Mouse (Mus musculus): ENCODE measurements around the gene Fntb. TPM values are rescaled to one million over a fixed set of nuclear protein-coding genes. Genes with fewer than 3 reads are reported as not detected.
"Not testable (repeated sequence)": the region's sequence is repeated elsewhere in the genome, so short reads cannot be mapped to it uniquely, and the experiment has no call there.

Fntb gene
- polyA plus RNA-seq, 1 experiment from 2014 or later, result 39.9 TPM

- Histone ChIP-seq H3K9me3 (no peaks in the 10 kb centered on the region), H3K4me1 (replicated peaks) (no peaks in the 10 kb centered on the region), H3K27me3 (no peaks in the 10 kb centered on the region), H3K9ac (no peak overlapping the region), H3K36me3 (0 out of 2 replicates have a peak, but pooled peaks cover 3% of the 10 kb centered on the region), H3K4me2 (no peak overlapping the region), H3K4me3 (no peak overlapping the region), H3K27ac (replicated peaks) (no peak overlapping the region)
- no peak for ATAC-seq (ENCODE audit: low read depth)
- WGBS, result 88% methylated on average over 15 of the region's 15 CpGs
Measured at GRCm38 (mm10) chr12:76844346-76845061, 79.1 kb downstream of the Fntb start.

- H3K27me3 ChIP-seq, result no peaks in the 10 kb centered on the region
- no peak overlapping the region for H3K9ac ChIP-seq
- 93% methylated on average over 2 of the region's 2 CpGs for WGBS
- no peak overlapping the region for H3K27ac ChIP-seq (replicated peaks)
- no peaks in the 10 kb centered on the region; the same call in 1 of the 2 replicates for H3K9me3 ChIP-seq
- no peak overlapping the region for H3K4me2 ChIP-seq
- no peak overlapping the region for H3K4me3 ChIP-seq
- no peaks in the 10 kb centered on the region for H3K36me3 ChIP-seq
- no peak for ATAC-seq (ENCODE audit: low read depth)
- H3K4me1 ChIP-seq (replicated peaks), result 0 out of 2 replicates have a peak, but pooled peaks cover 7% of the 10 kb centered on the region
Measured at GRCm38 (mm10) chr12:76852419-76852818, 87.0 kb downstream of the Fntb start.

DNA sequence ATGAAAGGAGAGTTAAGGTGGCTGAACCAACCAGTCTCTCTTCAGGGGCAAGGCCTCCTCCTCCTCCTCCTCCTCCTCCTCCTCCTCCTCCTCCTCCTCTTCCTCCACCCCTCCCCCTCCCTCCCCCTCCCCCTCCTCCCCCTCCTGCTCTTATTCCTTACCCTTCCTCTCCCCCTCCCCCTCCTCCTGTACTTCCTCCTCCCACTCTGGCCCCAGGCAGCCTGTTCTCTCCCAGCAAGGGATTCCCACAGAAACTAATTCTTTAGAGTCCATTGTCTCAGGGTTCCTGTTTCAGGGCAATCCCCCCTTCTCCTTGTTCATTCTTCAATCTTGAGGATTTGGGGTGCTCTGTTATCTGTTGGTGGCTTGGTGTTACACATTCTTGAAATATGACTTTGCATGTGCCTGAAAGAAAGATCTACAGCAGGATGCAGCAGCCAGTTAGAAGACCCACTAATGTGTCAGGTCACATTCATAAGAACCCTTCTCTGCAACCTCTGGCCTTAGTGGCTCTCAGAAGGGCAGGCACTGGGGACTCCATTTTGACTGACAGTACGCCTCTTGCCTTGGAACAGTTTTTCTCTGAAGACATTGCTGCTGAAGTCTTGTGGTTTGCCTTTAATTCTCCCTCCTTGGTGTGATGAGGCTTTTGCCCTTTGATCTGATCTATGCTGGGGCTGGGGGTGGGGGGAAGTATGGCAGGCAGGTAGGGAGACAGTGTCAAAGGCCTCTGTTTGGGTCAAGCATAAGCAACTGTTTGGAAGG lies 88.2 kb downstream of the Fntb start:
- Histone ChIP-seq H3K4me1 (replicated peaks) (0 out of 2 replicates have a peak, but pooled peaks cover 7% of the 10 kb centered on the region), H3K4me2 (no peak overlapping the region), H3K27me3 (no peaks in the 10 kb centered on the region), H3K27ac (replicated peaks) (no peak overlapping the region; the same call in 1 of the 2 replicates), H3K4me3 (no peak overlapping the region), H3K9me3 (no peaks in the 10 kb centered on the region; the same call in 1 of the 2 replicates), H3K9ac (no peak overlapping the region), H3K36me3 (no peaks in the 10 kb centered on the region)
- WGBS, result 76% methylated on average over 1 of the region's 1 CpGs
- no peak for ATAC-seq (ENCODE audit: low read depth)

GRCm38 (mm10) chr12:76857087-76857486 lies 91.7 kb downstream of the Fntb start:
- Histone ChIP-seq H3K27me3 (no peaks in the 10 kb centered on the region), H3K4me1 (replicated peaks) (0 out of 2 replicates have a peak, but pooled peaks cover 7% of the 10 kb centered on the region), H3K9me3 (no peaks in the 10 kb centered on the region; the same call in 1 of the 2 replicates), H3K27ac (replicated peaks) (no peak overlapping the region; the same call in 1 of the 2 replicates), H3K4me3 (no peak overlapping the region), H3K9ac (no peak overlapping the region), H3K36me3 (no peaks in the 10 kb centered on the region), H3K4me2 (no peak overlapping the region)
- WGBS, result 52% methylated on average over 10 of the region's 10 CpGs
- ATAC-seq (ENCODE audit: low read depth), result peak; percentile 69; the same call in 1 of the 2 replicates

DNA sequence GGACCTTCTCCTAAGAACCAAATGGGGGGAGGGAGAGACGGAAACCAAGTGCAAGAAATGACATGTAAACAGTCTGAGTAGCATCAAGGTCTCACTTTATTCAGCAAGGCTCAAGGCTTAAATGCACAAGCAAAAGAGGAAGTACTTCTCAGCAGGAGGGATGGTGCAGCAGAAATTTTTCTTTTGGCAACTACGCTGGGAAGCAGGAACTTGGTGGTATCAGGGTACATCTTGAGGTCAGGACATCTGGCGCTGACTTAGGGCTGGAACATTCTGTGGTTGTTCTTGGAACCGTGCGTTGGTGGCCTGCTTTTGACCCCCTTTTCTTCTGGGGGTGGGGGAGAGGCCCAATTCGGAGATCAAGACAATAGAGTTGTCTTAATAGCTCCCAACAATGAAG lies 93.4 kb downstream of the Fntb start:
- ATAC-seq (ENCODE audit: low read depth), result not testable (repeated sequence)
- whole genome bisulfite sequencing, result 48% methylated on average over 6 of the region's 6 CpGs

GRCm38 (mm10) chr12:76863651-76864050 lies 98.3 kb downstream of the Fntb start:
- H3K36me3 ChIP-seq, result peaks cover 16% of the 10 kb centered on the region; the same call in 1 of the 2 replicates
- no peak for ATAC-seq (ENCODE audit: low read depth)
- WGBS, result 81% methylated on average over 11 of the region's 11 CpGs
- no peaks in the 10 kb centered on the region for H3K9me3 ChIP-seq
- H3K4me2 ChIP-seq, result no peak overlapping the region
- no peaks in the 10 kb centered on the region for H3K4me1 ChIP-seq (replicated peaks)
- no peaks in the 10 kb centered on the region for H3K27me3 ChIP-seq
- no peak overlapping the region for H3K9ac ChIP-seq
- H3K27ac ChIP-seq (replicated peaks), result no peak overlapping the region
- H3K4me3 ChIP-seq, result no peak overlapping the region

More for the DNA sequence above, 93.4 kb downstream of the Fntb start:
- not testable (repeated sequence) for H3K27ac ChIP-seq (replicated peaks); H3K4me3 ChIP-seq; H3K27me3 ChIP-seq; H3K4me1 ChIP-seq (replicated peaks); H3K9me3 ChIP-seq; H3K4me2 ChIP-seq; H3K9ac ChIP-seq
- peaks cover 15% of the 10 kb centered on the region; the same call in 1 of the 2 replicates for H3K36me3 ChIP-seq

DNA sequence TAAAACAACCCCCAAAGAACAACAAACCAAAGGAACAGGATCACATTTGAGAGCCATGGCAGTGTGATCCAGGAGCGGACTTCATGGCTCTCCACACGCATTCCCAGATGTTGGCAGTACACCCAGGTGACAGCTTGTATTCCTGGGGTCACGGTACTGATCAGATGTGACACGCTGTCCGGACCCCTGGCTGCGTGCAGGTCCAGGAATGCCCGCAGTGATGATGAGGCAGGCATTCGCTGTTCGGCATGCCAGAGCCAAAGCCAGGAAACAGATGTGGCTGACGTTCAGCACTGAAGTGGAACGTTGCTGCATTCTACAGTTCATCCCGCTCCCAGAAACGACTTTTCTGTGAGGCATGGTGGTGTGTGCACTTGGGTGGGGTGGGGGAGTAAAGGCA lies 99.9 kb downstream of the Fntb start:
- H3K4me1 ChIP-seq (replicated peaks), result no peaks in the 10 kb centered on the region
- no peaks in the 10 kb centered on the region for H3K9me3 ChIP-seq
- no peak for ATAC-seq (ENCODE audit: low read depth)
- no peak overlapping the region for H3K4me3 ChIP-seq
- WGBS, result 81% methylated on average over 13 of the region's 13 CpGs
- no peak overlapping the region for H3K27ac ChIP-seq (replicated peaks)
- H3K36me3 ChIP-seq, result peaks cover 16% of the 10 kb centered on the region; the same call in 1 of the 2 replicates
- no peak overlapping the region for H3K9ac ChIP-seq
- H3K27me3 ChIP-seq, result no peaks in the 10 kb centered on the region
- H3K4me2 ChIP-seq, result no peak overlapping the region

DNA sequence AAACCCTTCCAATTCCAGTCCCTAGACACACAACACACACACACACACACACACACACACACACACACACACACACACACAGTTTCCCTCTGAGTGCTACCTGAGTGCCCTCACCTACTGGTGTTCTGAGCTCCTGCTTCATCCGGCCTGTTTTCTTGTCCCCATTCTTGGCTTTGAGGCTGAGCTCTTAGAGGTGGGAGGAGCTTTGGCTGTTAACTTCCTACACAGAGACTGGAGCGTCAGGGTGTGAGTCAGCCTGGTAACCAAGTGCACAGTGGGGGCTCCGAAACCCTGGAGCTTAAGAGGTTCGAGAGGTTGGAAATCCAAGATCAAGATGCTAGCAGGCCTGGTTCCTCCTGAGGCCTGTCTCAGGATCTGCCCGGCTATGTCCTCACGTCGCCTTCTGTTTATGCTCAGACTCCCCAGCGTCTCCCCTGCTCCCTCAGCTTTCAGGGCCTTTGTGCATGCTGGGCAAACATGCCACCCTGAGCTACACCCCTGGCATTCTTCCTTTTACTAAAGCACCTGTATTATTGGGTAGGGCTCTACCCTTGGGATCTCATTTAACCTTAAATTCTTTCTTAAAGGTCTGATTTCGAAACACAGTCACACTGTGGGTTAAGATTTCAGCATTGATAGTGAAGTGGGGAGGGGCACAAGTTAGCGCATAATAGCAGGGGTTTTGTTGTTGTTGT lies 102.3 kb downstream of the Fntb start:
- Histone ChIP-seq H3K4me2 (no peak overlapping the region), H3K4me1 (replicated peaks) (no peaks in the 10 kb centered on the region), H3K27me3 (no peaks in the 10 kb centered on the region), H3K9me3 (no peaks in the 10 kb centered on the region), H3K4me3 (no peak overlapping the region), H3K36me3 (peaks cover 12% of the 10 kb centered on the region; the same call in 1 of the 2 replicates), H3K9ac (no peak overlapping the region), H3K27ac (replicated peaks) (no peak overlapping the region)
- no peak for ATAC-seq (ENCODE audit: low read depth)
- WGBS, result 66% methylated on average over 10 of the region's 10 CpGs

GRCm38 (mm10) chr12:76868463-76869198 lies 103.2 kb downstream of the Fntb start:
- Histone ChIP-seq H3K9me3 (no peaks in the 10 kb centered on the region), H3K4me3 (no peak overlapping the region), H3K4me2 (no peak overlapping the region), H3K36me3 (peaks cover 6% of the 10 kb centered on the region; the same call in 1 of the 2 replicates), H3K9ac (no peak overlapping the region), H3K27ac (replicated peaks) (no peak overlapping the region), H3K4me1 (replicated peaks) (no peaks in the 10 kb centered on the region), H3K27me3 (no peaks in the 10 kb centered on the region)
- WGBS, result 77% methylated on average over 14 of the region's 14 CpGs
- ATAC-seq (ENCODE audit: low read depth), result no peak

DNA sequence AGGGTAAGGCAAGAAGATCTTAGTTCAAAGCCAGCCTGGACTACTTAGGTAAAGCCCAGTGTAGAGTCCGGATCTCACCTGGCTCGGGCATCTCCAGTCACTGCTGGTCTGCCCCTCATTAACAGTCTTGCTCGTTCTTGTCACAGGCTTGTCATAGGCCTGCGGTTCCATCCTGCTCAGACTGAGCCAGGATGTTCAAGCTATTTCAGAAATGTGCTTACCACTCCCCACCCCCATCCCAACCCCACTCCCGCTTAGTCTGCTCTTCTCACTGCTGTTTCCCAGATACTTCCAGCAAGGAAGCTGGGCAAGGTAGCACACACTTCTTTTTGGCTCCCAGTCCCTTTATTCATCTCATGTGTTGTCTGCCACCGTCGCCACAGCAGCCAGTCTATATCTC lies 104.2 kb downstream of the Fntb start:
- WGBS, result 93% methylated on average over 7 of the region's 7 CpGs
- no peaks in the 10 kb centered on the region for H3K9me3 ChIP-seq
- H3K4me1 ChIP-seq (replicated peaks), result no peaks in the 10 kb centered on the region
- no peak overlapping the region for H3K4me2 ChIP-seq
- no peak overlapping the region for H3K27ac ChIP-seq (replicated peaks)
- ATAC-seq (ENCODE audit: low read depth), result no peak
- H3K36me3 ChIP-seq, result 0 out of 2 replicates have a peak, but pooled peaks cover 8% of the 10 kb centered on the region
- no peak overlapping the region for H3K9ac ChIP-seq
- no peak overlapping the region for H3K4me3 ChIP-seq
- H3K27me3 ChIP-seq, result no peaks in the 10 kb centered on the region

- 89% methylated on average over 7 of the region's 7 CpGs for WGBS
- no peaks in the 10 kb centered on the region for H3K9me3 ChIP-seq
- H3K9ac ChIP-seq, result no peak overlapping the region
- H3K27me3 ChIP-seq, result no peaks in the 10 kb centered on the region
- no peak overlapping the region for H3K4me2 ChIP-seq
- H3K4me1 ChIP-seq (replicated peaks), result no peaks in the 10 kb centered on the region
- no peak for ATAC-seq (ENCODE audit: low read depth)
- 0 out of 2 replicates have a peak, but pooled peaks cover 11% of the 10 kb centered on the region for H3K36me3 ChIP-seq
- no peak overlapping the region for H3K27ac ChIP-seq (replicated peaks)
- no peak overlapping the region for H3K4me3 ChIP-seq
Measured at GRCm38 (mm10) chr12:76872767-76873316, 107.5 kb downstream of the Fntb start.

Data from neural tube, embryonic 13.5 days (tissue).